Mouse (Mus musculus): ENCODE results near the gene Hcrt. TPM values are rescaled to one million over a fixed set of nuclear protein-coding genes. Genes with fewer than 3 reads are reported as not detected.

Hcrt gene
- polyA plus RNA-seq (2014; fragmentation: Illumina TruSeq; extraction: RNeasy Lipid Tissue Mini Kit (QIAGEN cat#74804); ENCODE audit: low read depth, low replicate concordance): not detected

DNA sequence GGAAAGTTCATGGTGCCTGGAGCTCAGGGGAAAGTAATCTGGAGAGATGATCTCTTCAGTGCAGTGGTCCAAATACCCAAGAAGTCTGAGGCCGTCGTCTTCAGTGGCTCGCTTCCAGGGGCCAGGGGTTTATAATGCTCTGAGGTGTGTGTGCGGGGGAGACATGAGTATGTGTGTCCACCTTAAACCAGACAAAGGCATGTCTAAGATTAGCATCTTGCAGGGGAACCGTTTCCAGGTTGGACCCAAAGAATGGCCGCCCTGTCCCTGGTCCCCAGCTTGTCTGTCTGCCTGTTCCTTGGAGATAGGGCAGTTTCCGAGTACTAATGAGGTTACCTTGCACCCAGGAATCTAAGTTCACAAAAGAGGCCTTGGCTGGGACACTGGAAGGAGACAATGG is at the start of gene Hcrt:
Gene Hcrt (minus strand): TSS at position 101 of the 400 bp plus-strand sequence.

DNA sequence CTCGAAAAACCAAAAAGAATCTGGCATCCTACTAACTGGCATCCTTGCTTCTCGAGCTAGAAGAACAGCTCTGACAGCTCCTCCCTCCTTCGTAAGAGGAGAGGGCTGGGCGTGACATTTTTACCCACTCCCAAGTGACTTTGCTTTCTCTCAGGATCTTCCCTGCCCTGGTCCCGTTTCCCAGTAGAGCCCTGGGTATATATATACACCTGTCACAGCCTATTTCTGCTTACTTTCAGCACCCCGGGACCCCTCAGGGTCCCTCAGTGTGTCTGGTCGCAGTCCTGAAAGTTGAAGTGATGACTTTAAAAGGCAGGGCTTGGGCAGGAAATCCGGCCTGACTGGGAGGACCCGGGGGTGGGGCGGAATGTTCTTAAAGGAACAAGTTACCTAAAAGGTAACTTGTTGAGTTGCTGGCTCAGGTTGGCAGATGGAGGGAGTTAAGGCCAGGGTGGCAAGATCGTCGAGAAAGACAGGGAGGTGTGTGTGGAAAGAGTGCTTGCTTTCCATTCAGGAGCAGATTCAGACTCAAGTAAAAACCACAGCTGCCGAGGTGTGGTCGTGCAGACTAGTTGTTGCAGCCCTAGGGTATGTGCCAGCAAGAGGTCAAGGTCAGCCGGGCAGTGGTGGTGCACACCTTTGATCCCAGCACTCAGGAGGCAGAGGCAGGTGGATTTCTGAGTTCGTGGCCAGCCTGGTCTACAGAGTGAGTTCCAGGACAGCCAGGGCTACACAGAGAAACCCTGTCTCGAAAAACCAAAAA is 8.1 kb upstream of the Hcrt start, which contains the start of gene Ghdc:
Gene Ghdc (minus strand): TSS at position 312 of the 763 bp plus-strand sequence.

DNA sequence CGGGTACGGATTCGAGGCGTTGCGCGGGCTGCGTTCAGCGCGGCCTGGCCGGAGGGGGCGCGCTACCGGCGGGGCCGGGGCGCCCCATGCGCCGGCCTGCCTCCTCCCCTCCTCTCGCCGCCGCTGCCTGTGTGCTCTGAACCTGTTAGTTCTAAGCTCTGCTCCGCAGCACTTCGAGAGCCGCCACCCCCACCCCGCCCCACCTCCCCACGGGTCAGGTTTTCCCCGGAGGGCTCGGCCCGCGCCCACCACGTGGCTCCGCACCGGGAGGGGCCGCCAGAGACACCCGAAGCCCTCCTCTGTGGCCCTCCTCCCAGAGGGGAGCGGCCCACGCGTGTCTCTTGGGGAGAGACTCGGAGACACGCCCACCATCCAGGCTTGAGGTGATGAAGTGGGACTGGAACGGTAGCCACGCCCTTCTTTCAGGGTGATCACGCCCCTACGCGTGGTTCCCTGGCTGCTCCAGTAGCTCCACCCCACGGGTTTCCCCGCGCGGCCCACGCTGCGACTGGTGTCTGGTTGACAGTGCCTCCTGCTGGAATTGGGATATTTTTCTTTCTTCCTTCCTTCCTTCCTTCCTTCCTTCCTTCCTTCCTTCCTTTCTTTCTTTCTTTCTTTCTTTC is 3.0 kb downstream of the Hcrt start, which contains the start of gene Kcnh4:
Gene Kcnh4 (minus strand): TSS at position 332 of the 623 bp plus-strand sequence.

DNA sequence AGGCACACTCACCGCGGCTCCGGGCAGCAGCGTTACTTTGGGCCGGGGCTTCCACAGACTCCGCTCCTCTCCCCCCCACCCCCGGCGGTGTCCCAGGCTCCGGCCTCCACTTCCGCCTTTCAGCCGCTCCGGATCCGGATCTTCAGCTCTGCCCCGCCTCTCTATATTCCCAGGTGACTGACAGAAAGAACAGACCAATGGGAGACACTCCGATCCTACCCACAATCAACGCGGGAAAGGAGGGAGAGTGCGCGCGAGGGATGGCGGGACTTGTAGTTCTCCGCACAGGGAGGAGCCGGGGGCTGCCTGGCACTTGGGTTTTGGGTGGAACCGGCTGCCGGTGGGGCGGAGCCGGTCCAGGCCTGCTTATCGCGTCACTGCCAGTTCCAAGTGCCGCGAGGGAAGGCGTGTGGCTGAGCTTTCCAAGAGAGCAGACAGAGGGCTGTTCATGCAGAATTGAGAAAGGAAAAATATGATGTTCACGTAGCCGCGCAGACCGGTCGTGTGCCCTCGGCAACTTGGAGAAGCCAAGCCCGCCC is 24.6 kb downstream of the Hcrt start, which contains the start of gene Rab5c:
Gene Rab5c (minus strand): TSS at position 150 of the 539 bp plus-strand sequence.

DNA sequence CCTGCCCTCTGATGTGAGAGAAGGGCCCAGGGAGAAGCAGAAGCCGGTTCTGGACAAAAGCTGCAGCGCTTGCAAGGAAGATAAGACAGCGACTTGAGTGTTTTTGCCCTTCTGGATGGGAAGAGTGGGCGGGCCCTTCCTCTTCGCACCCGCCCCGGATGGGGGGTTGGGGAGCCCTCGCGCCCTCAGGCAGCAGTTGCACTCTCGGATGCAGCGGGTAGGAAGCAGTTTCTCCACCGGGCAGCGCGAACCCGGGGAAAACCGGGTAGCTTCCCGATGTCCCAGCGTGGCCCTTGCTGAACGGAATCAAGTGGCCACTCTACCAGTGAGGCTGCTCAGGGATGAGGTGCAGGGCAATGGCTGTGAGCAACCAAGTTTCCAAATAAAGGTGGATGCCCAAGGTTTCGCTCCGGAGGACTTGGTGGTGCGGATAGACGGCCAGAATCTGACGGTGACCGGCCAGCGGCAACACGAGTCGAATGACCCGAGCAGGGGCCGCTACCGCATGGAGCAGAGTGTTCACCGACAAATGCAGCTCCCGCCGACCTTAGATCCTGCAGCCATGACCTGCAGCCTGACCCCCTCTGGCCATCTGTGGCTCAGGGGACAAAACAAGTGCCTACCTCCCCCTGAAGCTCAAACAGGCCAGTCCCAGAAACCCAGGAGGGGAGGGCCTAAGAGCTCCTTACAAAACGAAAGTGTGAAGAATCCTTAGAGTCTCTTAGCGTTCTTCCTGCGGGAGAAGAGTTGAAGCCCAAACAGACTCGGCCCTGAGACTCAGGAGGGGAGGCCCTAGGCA is 48.8 kb downstream of the Hcrt start, which contains the start of gene Hspb9:
Gene Hspb9 (plus strand): TSS at position 116 of the 799 bp plus-strand sequence.

DNA sequence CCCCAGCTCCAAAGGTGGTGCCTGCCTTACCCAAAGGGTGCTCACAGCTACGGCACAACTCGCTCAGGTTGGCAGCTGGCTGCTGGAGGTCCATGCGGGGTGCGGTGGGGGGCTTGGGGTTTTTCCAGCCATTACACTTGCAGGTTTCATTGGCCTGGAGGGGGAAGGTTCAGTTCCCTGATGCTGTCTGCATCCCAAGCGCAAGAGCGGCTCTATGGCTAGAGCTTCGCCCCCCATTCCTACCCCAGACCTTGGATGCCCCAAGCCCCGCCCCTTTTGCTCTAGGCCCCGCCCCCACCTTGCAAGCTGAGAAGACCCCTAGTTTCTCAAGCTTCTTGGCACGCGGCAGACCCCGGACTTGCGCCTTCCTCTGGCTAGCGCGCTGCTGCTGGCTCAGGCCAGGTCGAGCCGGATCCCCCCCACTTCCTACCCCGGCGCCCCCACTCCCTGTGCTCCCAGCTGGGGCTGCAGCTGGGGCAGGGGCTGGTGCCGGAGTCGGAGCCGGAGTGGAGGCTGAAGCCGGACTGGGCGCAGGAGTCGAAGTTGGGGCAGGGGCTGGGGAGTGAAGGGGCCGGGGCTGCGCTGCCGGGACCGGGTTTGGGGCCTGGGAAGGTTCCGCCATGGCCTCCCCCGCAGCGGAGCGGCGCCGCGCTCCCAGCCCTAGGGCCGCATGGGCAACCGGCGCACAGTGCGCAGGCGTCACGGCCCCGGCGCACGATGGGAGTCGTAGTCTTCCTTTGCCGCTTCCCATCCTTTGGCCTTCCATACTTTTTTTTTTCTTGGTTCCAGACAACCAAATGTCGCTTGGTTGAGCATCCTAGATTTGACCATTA is 50.7 kb downstream of the Hcrt start, which contains the start of gene Kat2a:
Gene Kat2a (minus strand): TSS at position 683 of the 833 bp plus-strand sequence.

Other genes with a start within 250 kb of the Hcrt start
- gene Acly, start 234.9 kb downstream of the Hcrt start, polyA plus RNA-seq (2014; fragmentation: Illumina TruSeq; extraction: RNeasy Lipid Tissue Mini Kit (QIAGEN cat#74804); ENCODE audit: low read depth, low replicate concordance): 787 TPM
- 0.64 TPM for gene Ttc25, start 217.3 kb downstream of the Hcrt start, polyA plus RNA-seq (2014; fragmentation: Illumina TruSeq; extraction: RNeasy Lipid Tissue Mini Kit (QIAGEN cat#74804); ENCODE audit: low read depth, low replicate concordance)
- gene Cnp, start 188.0 kb downstream of the Hcrt start, polyA plus RNA-seq (2014; fragmentation: Illumina TruSeq; extraction: RNeasy Lipid Tissue Mini Kit (QIAGEN cat#74804); ENCODE audit: low read depth, low replicate concordance): 9.6 TPM
- gene Nkiras2, start 143.7 kb downstream of the Hcrt start, polyA plus RNA-seq (2014; fragmentation: Illumina TruSeq; extraction: RNeasy Lipid Tissue Mini Kit (QIAGEN cat#74804); ENCODE audit: low read depth, low replicate concordance): 2.7 TPM
- 169 TPM for gene Dnajc7, start 142.8 kb downstream of the Hcrt start, polyA plus RNA-seq (2014; fragmentation: Illumina TruSeq; extraction: RNeasy Lipid Tissue Mini Kit (QIAGEN cat#74804); ENCODE audit: low read depth, low replicate concordance)
- gene Zfp385c, start 70.5 kb downstream of the Hcrt start, polyA plus RNA-seq (2014; fragmentation: Illumina TruSeq; extraction: RNeasy Lipid Tissue Mini Kit (QIAGEN cat#74804); ENCODE audit: low read depth, low replicate concordance): not detected
- gene Dhx58, start 58.7 kb downstream of the Hcrt start, polyA plus RNA-seq (2014; fragmentation: Illumina TruSeq; extraction: RNeasy Lipid Tissue Mini Kit (QIAGEN cat#74804); ENCODE audit: low read depth, low replicate concordance): 7.8 TPM
- gene Kat2a, start 50.5 kb downstream of the Hcrt start, polyA plus RNA-seq (2014; fragmentation: Illumina TruSeq; extraction: RNeasy Lipid Tissue Mini Kit (QIAGEN cat#74804); ENCODE audit: low read depth, low replicate concordance): 3.3 TPM
- not detected for gene Hspb9, start 49.1 kb downstream of the Hcrt start, polyA plus RNA-seq (2014; fragmentation: Illumina TruSeq; extraction: RNeasy Lipid Tissue Mini Kit (QIAGEN cat#74804); ENCODE audit: low read depth, low replicate concordance)
- gene Rab5c, start 24.7 kb downstream of the Hcrt start, polyA plus RNA-seq (2014; fragmentation: Illumina TruSeq; extraction: RNeasy Lipid Tissue Mini Kit (QIAGEN cat#74804); ENCODE audit: low read depth, low replicate concordance): 51.3 TPM
- gene Kcnh4, start 3.0 kb downstream of the Hcrt start, polyA plus RNA-seq (2014; fragmentation: Illumina TruSeq; extraction: RNeasy Lipid Tissue Mini Kit (QIAGEN cat#74804); ENCODE audit: low read depth, low replicate concordance): not detected
- 4.3 TPM for gene Ghdc, start 8.0 kb upstream of the Hcrt start, polyA plus RNA-seq (2014; fragmentation: Illumina TruSeq; extraction: RNeasy Lipid Tissue Mini Kit (QIAGEN cat#74804); ENCODE audit: low read depth, low replicate concordance)
- gene Stat5b, start 87.8 kb upstream of the Hcrt start, polyA plus RNA-seq (2014; fragmentation: Illumina TruSeq; extraction: RNeasy Lipid Tissue Mini Kit (QIAGEN cat#74804); ENCODE audit: low read depth, low replicate concordance): 11.6 TPM
- gene Stat5a, start 96.4 kb upstream of the Hcrt start, polyA plus RNA-seq (2014; fragmentation: Illumina TruSeq; extraction: RNeasy Lipid Tissue Mini Kit (QIAGEN cat#74804); ENCODE audit: low read depth, low replicate concordance): 5.2 TPM
- 18.6 TPM for gene Stat3, start 176.6 kb upstream of the Hcrt start, polyA plus RNA-seq (2014; fragmentation: Illumina TruSeq; extraction: RNeasy Lipid Tissue Mini Kit (QIAGEN cat#74804); ENCODE audit: low read depth, low replicate concordance)
- gene Cavin1, start 208.0 kb upstream of the Hcrt start, polyA plus RNA-seq (2014; fragmentation: Illumina TruSeq; extraction: RNeasy Lipid Tissue Mini Kit (QIAGEN cat#74804); ENCODE audit: low read depth, low replicate concordance): 126 TPM
- 131 TPM for gene Atp6v0a1, start 246.5 kb upstream of the Hcrt start, polyA plus RNA-seq (2014; fragmentation: Illumina TruSeq; extraction: RNeasy Lipid Tissue Mini Kit (QIAGEN cat#74804); ENCODE audit: low read depth, low replicate concordance)